Mouse (Mus musculus): ENCODE results near the gene Rpl11.

Gene Rpl11

DNA sequence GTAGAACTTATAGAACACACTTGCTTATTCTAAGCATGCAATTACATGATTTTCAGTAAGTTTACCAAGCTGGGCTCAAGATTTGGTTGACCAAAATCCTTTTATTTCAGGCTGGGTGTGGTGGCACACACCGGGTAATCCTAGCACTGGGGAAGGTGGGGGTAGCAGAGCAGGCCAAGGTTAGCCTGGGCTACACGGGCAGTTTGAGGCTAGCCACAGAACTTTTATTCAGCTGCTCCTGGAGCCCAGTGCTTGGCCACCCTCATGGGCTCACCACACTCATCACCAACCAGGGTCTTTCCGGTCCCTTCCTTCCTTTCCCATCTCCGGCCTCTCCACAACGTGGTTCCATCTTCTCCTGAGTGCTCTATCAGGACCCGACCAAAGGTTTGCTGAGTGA, 17.4 kb upstream of the Rpl11 start:
- DNase-seq (ENCODE audit: low read depth, low spot score), result no peak

DNA sequence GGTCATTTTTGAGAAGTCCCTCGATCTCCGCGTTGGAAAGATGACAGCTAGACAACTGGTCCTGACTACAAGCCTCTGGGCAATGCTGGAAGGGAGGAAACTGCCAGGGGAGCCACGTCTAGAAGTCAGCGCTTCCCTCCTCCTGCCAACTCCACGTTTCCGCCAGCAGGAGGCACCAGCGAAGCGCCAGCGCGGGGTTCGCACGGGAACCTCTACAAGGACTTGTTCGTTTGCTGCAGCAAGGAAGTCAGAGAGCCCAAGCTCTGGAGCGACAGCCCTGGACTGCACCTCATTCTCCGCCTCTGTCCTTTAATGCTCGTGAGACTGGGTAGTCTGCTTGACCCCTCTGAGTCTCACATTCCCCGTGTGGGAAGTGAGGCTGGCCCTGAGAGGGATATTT, 16.7 kb upstream of the Rpl11 start:
- DNase-seq (ENCODE audit: low read depth, low spot score), result peak; percentile 70

DNA sequence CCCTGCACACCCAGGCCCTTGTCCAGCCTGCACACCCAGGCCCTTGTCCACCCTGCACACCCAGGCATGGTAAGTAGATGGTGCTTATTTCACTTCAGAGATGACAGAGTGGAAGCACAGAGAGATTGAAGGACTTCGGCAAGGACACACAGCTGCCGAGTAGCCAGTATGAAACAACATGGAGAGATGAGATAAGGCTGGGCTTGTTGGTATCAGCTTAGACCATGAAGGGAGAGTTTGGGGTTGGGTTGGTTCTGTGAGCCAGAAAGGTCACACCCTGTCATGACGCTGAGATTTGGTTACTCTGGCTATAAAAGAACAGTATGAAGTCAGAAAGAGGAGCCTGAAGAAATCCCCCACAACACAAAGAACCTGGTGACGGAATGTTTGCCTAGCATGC, 16.1 kb upstream of the Rpl11 start:
- peak; percentile 1 for DNase-seq (ENCODE audit: low read depth, low spot score)

DNA sequence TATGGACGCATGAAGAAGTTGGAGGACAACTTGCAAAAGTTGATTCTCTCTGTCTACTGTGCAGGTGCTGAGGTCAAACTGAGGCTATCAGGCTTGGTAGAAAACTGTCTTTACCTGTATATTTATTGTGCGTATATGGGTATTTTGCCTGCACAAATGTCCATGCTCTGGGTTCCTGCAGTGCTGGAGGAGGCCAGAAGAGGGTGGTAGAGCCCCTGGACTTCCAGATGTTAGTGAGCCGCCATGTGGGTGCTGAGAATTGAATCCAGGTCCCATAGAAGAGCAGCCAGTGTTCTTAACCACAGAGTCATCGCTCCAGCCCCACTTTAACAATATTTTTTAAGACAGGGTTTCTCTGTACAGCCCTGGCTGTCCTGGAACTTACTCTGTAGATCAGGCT, 9.9 kb upstream of the Rpl11 start:
- peak; percentile 42 for DNase-seq (ENCODE audit: low read depth, low spot score)

DNA sequence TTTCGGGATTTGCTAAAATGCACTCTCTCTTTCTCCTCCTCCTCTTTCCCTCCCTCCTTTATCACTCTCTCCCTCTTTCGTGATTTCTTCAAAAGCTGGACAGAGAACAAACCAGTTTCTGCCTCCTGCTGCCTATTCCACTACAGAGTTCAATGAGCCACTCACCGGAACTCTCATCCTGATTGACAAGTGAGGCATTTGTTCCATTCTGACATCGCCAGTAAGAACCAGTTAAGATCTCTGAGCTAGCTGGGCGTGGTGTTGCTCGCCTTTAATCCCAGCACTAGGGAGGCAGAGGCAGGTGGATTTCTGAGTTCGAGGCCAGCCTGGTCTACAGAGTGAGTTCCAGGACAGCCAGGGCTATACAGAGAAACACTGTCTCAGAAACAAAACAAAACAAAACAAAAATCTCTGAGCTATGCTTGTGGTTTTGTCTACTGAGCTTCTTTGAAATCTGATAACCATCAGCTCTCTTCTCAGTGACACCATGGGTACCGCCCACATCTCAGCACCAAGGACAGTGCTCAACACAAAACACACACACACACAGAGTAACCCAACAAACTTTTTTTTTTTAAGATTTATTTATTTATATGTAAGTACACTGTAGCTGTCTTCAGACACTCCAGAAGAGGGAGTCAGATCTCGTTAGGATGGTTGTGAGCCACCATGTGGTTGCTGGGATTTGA, 6.7 kb upstream of the Rpl11 start:
- peak; percentile 53 for DNase-seq (ENCODE audit: low read depth, low spot score)

DNA sequence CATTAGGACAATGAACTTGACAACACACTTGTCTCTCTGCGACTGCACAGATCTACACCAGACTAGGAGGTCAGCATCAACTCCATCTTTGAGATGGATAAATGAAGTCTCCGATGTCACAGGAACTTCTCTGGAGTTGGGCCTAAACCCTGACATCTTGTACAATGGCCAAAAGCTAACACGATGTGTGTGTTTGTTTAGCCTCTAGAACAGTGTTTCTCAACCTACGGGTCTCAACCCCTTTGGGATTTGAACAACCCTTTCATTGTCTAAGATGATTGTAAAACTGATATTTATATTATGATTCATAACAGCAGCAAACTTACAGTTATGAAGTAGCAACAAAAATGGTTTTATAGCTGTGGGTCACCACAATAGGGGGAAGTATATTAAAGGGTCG, 4.7 kb upstream of the Rpl11 start:
- DNase-seq (ENCODE audit: low read depth, low spot score), result no peak

DNA sequence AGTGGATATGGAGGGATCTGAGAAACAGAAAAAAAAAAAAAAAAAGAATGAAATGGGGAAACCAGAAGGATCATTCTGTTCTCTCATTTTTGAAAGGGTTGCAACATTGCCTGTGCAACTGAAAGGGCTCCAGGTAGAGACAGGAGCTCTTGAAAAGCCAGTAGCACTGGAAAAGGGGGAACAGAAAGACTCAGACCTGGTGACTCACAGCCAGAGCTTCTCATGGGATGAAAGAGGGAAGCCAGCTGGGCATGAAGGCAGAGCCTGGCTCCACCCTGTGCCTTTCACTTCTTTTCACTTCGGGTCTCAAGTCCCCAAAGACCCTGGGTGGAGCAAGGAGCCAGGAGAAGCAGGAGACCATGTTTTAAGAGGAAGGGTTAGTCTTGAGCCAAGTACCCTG, 2.8 kb upstream of the Rpl11 start:
- DNase-seq (ENCODE audit: low read depth, low spot score), result peak; percentile 6

DNA sequence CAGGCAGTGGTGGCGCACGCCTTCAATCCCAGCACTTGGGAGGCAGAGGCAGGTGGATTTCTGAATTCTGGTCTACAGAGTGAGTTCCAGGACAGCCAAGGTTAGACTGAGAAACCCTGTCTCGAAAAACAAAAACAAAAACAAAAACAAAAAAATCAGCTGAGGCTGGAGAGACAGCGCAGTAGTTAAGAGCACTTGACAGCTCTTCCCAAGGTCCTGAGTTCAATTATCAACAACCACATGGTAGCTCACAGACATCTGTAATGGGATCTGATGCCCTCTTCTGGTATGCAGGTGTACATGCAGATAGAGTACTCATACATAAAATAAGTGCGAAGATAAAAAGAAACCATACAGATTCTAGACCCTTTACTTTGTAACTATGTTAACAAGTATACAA, 615 bp upstream of the Rpl11 start:
- DNase-seq (ENCODE audit: low read depth, low spot score), result peak; percentile 68

DNA sequence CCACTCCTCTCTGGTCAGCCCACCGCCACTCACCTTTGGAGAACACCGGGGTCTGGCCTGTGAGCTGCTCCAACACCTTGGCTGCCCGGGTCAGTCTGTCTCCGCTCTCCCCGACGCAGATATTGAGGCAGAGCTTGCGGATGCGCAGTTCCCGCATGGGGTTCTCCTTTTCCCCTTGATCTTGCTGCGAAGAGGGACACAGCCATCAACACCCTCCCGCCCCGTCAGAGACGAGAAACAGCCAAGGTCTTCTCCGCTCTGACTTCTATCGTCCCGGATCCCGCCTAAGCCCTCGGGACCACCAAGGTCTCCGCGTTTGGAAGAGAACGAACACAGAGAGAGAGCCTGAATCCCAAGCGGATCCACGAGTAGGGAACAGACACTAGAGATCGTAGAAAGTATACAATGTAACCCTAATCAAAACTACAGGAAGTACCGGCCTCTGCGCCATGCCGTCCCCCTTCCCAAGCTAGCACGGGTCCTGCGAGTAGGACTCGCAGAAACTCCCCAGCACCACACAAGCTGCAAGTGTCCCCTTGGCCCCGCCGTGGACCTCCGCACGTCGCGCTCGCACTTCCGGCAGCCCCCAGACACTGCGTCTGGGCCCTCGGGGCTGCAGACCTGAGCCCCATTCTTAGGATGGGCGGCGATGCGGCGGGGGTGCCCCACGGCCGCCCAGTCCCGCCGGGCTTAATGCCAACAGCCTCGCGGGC, 538 bp downstream of the Rpl11 start:
- peak; percentile 21 for DNase-seq (ENCODE audit: low read depth, low spot score)

DNA sequence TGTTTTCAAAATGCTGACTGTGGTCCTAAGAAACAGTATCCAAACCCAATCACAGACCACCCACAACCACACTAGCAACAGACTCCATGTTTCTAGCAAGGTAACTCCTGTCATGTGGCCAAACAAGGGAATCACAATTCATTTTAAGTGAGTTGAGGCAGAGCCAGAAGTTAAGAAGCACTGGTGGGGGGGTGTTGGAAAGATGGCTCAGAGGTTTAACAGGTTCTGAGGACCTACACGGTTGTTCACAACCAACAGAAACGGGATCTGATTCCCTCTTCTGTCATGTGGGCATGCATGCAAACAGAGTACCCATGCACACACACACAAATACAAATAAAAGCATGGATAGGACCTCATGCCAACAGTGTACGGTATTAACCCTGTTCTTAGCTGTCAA, 1.2 kb downstream of the Rpl11 start:
- peak; percentile 17 for DNase-seq (ENCODE audit: low read depth, low spot score)

DNA sequence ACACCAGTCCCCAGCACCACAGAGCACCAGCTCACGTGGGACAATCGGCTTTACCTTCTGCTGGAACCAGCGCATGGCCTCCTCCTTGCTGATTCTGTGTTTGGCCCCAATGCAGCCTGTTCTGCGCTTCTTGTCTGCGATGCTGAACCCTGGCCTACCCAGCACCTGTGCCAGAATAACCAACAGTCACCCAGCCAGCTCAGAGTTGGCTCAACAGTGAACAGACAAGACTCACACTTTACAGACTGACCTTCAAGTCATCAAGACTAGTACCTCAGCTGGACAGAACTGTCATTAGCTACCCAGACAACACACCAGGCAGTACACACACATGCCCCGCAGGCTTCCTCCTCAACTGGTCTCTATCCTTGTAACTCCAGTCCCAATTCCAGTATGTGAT, 3.0 kb downstream of the Rpl11 start:
- DNase-seq (ENCODE audit: low read depth, low spot score), result no peak

DNA sequence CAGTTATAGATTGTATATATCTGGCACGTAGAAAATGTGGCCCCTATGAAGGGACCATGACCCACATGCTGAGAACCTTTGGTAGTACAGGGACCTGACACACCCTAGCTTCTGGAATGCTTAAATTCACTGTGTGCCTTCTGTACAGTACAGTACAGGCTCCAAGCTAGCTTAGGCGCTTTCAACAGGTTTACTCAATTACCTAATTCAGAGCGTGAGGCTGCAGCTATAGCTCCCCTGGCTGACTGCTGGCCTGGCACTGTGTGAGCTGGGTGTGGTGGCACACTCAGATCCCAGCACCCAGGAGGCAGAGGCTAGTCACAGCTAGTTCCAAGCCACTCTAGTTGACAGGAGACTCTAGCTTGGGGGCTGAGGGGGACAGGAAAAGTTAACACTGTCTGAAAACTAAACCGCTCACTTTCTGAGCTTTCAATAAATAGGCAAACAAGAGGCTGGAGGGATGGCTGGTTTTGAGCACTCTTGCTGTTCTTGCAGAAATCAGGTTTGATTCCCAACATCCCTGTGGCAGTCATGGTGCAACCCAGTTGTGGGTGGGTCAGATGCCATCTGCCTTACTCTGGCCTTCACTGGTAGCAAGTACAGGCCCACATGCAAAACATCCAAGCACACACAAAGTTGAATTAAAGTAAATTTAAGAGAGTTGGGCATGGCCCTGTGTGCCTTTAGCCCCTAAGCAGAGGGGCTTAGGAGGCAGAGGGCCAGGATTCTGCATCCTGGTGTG, 4.8 kb downstream of the Rpl11 start:
- DNase-seq (ENCODE audit: low read depth, low spot score), result peak; percentile 69

DNA sequence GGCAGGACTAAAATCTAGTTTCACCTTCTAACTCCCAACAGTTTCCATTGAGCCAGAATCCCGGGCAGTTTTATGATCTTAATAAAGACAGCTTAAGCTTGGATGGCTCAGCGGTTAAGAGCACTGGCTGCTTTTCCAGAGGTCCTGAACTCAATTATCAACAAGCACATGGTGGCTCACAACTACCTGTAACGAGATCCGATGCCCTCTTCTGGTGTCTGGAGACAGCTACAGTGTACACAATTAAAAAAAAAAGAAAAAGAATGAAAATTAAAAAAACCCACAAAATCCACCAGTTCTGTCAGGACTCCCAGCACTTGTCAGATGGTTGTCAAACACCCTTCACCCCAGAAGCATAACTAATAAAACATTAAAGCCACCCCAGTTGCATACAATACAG, 5.6 kb downstream of the Rpl11 start:
- DNase-seq (ENCODE audit: low read depth, low spot score), result no peak

DNA sequence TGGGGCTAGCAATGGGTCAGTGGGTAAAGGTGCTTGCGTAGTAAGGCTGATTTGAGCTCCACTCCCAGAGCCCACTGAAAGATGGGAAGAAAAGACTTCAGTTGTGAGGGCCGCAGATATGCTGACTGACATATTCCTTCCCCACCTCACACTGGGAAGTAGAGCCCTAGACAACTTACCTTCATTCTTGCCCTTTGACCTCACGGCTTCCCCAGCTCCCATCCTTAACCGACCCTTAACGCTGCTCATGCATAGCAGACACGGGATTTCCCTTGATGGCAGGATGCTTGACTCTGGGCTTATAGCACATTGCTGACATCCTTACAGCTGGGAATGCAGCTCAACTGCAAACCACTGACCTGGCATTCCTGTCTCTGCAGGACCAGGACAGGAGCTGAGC, 6.3 kb downstream of the Rpl11 start:
- DNase-seq (ENCODE audit: low read depth, low spot score), result no peak

DNA sequence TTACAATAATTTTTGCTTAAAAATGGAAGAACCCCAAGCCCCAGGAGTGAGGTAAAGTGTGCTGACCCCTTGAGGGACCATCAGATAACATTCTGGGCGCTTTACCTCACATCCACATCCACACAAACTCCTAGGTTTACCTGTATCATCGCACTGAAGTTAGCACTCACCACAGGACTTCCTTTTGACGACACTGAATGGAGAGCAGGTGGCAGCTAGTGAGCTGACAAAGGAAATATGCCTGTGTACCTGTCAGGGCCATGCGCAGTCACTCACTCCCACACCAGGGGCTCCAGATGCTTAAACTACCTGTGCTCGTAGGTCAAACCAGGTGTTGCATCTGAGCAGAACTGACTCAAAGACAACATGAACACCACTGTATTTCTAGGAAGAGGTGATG, 8.1 kb downstream of the Rpl11 start:
- no peak for DNase-seq (ENCODE audit: low read depth, low spot score)

DNA sequence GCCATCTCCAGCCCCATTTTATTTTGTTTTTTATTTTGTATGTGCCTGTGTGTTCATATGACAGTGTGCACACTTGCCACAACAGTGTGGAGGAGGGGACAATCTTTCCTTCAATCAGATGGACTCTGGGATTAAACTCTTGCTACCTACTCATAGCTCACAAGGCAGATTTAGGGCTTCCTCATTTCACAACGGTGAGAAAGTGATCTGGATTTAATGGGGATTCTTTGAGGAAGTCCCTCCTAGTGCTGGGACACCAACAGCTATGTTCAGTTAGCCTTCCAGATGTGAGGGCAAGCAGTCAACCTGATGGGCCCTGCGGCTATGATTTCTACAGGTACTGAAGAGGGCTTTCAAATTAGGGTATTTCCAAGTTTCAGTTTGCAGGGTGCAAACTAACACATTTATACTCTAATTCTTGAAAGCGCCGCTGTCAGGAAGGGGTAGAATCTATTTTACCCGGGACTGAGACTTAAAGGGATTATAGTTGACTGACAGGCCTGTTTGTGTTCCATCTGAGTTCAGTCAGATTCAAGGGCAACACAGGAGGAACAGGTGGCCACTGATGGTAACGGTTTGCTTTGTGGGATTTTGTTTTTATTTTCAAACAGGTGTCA, 9.3 kb downstream of the Rpl11 start:
- DNase-seq (ENCODE audit: low read depth, low spot score), result no peak

DNA sequence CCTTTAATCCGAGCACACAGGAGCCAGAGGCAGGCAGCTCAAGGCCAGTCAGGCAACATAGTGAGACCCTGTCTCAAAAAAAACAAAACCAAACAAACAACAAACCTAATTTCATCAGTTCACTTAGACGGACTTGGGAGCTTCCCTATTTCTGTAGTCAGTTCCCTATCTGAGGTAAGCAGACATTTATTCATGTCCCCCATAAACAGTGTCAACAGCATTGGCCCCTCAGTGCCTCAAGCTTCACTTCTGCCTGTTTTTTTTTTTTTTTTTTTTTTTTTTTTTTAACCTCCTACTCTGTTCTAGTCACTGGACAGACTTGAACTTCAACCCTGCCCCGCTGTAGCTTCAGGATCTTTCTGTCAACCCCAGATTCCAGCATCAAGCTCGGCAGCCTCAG, 18.1 kb downstream of the Rpl11 start:
- DNase-seq (ENCODE audit: low read depth, low spot score), result no peak

DNA sequence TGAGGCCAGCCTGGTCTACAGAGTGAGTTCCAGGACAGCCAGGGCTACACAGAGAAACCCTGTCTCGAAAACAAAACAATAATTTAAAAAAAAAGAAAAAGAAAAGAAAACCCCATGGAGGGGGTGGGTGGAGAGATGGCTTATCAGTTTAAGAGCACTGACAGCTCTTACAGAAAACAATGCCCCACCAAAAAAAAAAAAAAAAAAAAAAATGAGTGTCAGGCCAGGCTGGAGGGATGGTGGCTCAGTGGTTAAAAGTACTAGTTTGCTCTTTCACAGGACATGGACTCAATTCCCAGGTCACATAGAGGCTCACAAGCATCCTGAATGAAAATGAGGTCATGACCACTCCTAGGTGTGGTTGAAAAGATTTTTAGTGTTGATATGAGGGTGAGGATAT, 20.0 kb downstream of the Rpl11 start:
- no peak for DNase-seq (ENCODE audit: low read depth, low spot score)

DNA sequence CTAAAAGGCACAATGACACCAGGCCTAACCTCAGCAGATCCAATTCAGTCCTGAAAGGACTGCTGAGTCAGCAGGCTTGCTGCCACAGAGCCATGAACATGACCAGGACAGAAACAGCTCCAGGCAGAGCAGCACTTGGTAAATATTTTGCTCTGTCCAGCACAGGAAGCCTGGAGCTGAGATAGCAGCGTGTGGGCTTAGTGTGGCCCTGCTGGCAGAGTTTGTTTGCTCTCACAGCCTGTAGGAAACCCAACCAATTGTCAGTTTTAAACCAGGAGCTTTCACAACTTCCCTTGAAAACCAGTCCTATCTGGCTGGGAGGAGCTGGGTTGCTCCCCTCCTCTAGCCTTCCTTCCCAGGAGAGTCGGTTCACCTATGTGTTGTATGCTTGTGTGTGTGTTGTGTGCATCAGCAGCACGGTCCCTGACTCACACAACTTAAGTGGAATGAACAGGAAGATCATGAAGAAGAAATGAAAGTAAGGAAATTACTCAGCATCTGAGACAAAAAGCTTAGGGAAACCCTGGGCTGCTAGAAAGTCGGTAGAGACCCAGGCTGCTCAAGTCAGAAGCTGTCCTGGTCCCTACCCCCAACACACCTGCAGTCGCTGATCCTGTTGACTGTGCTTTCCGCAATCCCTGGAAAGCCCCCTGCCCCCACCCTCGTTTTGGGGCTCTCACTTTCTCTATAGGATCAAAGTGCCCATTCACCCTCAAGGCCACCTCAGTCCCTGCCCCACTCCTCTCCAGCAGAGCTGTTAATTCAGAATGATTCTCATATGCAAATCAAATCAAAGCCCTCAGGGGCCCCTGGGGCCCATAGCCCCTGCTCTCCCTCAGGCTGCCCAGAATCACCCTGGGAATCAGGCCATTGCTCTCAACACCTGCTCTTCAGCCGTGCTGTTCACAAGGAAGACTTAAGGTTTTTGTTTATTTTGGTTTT, 22.0 kb downstream of the Rpl11 start:
- peak; percentile 76 for DNase-seq (ENCODE audit: low read depth, low spot score)

DNA sequence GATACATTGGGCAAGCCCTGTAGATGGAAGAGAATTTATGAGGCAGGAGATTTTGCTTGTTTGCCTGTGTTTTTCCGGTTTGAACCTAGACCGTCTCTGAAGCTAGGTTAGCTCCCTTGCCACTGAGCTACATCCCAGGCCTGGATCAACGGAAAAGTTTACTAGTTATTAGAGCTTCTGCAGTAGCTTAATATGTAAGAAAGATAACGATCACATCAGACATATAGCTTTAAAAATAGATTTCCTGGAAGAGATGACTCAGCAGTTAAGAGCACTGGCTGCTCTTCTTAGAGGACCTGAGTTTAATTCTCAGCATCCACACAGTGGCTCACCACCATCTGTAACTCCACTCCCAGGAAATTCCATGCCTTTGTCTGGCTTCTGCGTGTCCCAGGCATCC, 24.5 kb downstream of the Rpl11 start:
- no peak for DNase-seq (ENCODE audit: low read depth, low spot score)

DNA sequence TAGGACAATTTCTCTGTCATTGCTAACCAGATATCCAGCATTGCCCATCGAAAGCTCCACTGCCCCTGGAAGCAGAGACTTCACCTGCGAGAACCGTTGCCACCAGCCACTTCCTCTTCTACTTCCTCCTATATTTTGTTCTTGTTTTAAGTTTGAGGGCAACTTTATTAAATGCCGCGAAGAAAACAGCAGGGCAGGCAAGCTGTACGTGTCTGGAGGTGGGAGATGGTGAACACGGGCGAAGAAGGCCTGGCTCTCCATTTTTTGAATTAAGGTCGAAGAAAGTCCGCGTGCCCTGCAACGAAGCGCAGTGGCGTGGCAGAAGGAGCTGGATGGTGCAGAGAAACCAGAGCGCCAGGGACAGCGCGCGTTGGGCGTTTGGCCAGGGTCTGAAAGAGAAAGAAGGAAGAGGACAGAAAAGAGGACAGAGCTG, 25.1 kb downstream of the Rpl11 start:
- DNase-seq (ENCODE audit: low read depth, low spot score), result no peak

Measured in ES-CJ7 (cell line).